Mouse (Mus musculus) kidney, postnatal 36 days (tissue): ENCODE results near the gene Sp6.

Experiments used
- DNase-seq, 2 experiments: peaks; one replicate each; pipeline ENCODE4 v3.0.0; 2021 to 2022; ENCODE audit warnings: mixed read lengths in 2 of 2

Sp6 gene

GRCm38 (mm10) chr11:97024977-97025376, 11.8 kb downstream of the Sp6 start:
- no peak for DNase-seq

GRCm38 (mm10) chr11:97025721-97026344, 12.6 kb downstream of the Sp6 start:
- DNase-seq, result peak; percentile 87 to 94

- peak; percentile 89 to 95 for DNase-seq
These were observed 16.7 kb downstream of the Sp6 start, which contains the start of gene Scrn2 for GRCm38 (mm10) chr11:97029686-97030417. Gene Scrn2, plus strand, starts transcription at chr11:97029938.

GRCm38 (mm10) chr11:97030426-97030825, 17.2 kb downstream of the Sp6 start:
- peak; percentile 53 to 61 for DNase-seq

GRCm38 (mm10) chr11:97031977-97032376, 18.8 kb downstream of the Sp6 start:
- peak; percentile 59 to 71 for DNase-seq

GRCm38 (mm10) chr11:97032499-97032898, 19.3 kb downstream of the Sp6 start:
- DNase-seq, result no peak

- DNase-seq, result peak; percentile 26 to 43
These were observed 20.6 kb downstream of the Sp6 start for GRCm38 (mm10) chr11:97033781-97034180.

GRCm38 (mm10) chr11:97036141-97036540, 22.9 kb downstream of the Sp6 start:
- DNase-seq, result peak; percentile 78 to 82

GRCm38 (mm10) chr11:97038881-97039280, 25.7 kb downstream of the Sp6 start:
- DNase-seq, result no peak

GRCm38 (mm10) chr11:97040301-97041021, 27.3 kb downstream of the Sp6 start:
- no peak for DNase-seq

GRCm38 (mm10) chr11:97041022-97041899, 28.1 kb downstream of the Sp6 start, which contains the start of the genes Lrrc46 and Mrpl10:
Gene Lrrc46, minus strand, starts transcription at chr11:97041407.
Gene Mrpl10, plus strand, starts transcription at chr11:97041560.
- DNase-seq, result peak; percentile 90 to 96

GRCm38 (mm10) chr11:97044902-97045301, 31.7 kb downstream of the Sp6 start:
- DNase-seq, result no peak

- DNase-seq, result no peak
These were observed 32.7 kb downstream of the Sp6 start for GRCm38 (mm10) chr11:97045861-97046260.

- no peak for DNase-seq
These were observed 35.0 kb downstream of the Sp6 start for GRCm38 (mm10) chr11:97048090-97048650.

- DNase-seq, result no peak
These were observed 36.4 kb downstream of the Sp6 start for GRCm38 (mm10) chr11:97049492-97050085.

- peak; percentile 80 to 84 for DNase-seq
These were observed 37.2 kb downstream of the Sp6 start, which contains the start of gene Osbpl7 for GRCm38 (mm10) chr11:97050216-97050943. Gene Osbpl7, plus strand, starts transcription at chr11:97050628.

- DNase-seq, result peak in 1 of 2 experiments; percentile 38
These were observed 37.9 kb downstream of the Sp6 start for GRCm38 (mm10) chr11:97050944-97051586.

GRCm38 (mm10) chr11:97052219-97052646, 39.0 kb downstream of the Sp6 start:
- DNase-seq, result peak; percentile 58 to 82

GRCm38 (mm10) chr11:97063274-97063920, 50.2 kb downstream of the Sp6 start:
- no peak for DNase-seq

- DNase-seq, result peak in 1 of 2 experiments; percentile 47
These were observed 50.7 kb downstream of the Sp6 start for GRCm38 (mm10) chr11:97063921-97064295.
